Mouse (Mus musculus) ZHBTc4 (cell line): Measurements from ENCODE around the gene Olfr1097.

Source experiments
- DNase-seq: peaks from one replicate; pipeline ENCODE4 v3.0.0-alpha.2; 2011; ENCODE audit warnings: low read depth, low spot score

Gene Olfr1097

GRCm38 (mm10) chr2:86892116-86892515, at the start of gene Olfr1097:
Olfr1097 (minus strand) TSS chr2:86892216.
- no peak for DNase-seq

GRCm38 (mm10) chr2:86926557-86926956, 34.5 kb upstream of the Olfr1097 start:
- no peak for DNase-seq

- DNase-seq = no peak
Observed at GRCm38 (mm10) chr2:86924445-86924844, 32.4 kb upstream of the Olfr1097 start, which contains the start of gene Olfr1098. Olfr1098 (minus strand) TSS chr2:86924545.

GRCm38 (mm10) chr2:86905647-86906046, 13.6 kb upstream of the Olfr1097 start:
- no peak for DNase-seq

- DNase-seq = no peak
Observed at GRCm38 (mm10) chr2:86874702-86875101, 17.3 kb downstream of the Olfr1097 start, which contains the start of gene Gm13723. Gm13723 (minus strand) TSS chr2:86874802.

- no peak for DNase-seq
Observed at GRCm38 (mm10) chr2:86851596-86851995, 40.4 kb downstream of the Olfr1097 start, which contains the start of gene Olfr1095. Olfr1095 (minus strand) TSS chr2:86851696.
